Mouse (Mus musculus) left cerebral cortex, postnatal 36 days (tissue): ENCODE measurements around the gene Nob1. TPM values are rescaled to one million over a fixed set of nuclear protein-coding genes. Genes with fewer than 3 reads are reported as not detected.

Source experiments
- DNase-seq, 2 experiments: peaks; one replicate each; pipeline ENCODE4 v3.0.0; 2021 to 2022; ENCODE audit warnings: low spot score in 2 of 2, mixed read lengths in 1 of 2
- intact Hi-C: fragments of 180-260 bp; cut with DNase I; formaldehyde crosslinking; loops from one replicate; pipeline ENCODE4 v1.15.1; 2025
- total RNA-seq, 2 experiments: library from RNA; stranded (reverse); gene quantifications; 2 replicates each; pipeline ENCODE4 v1.2.3; 2021

Nob1 gene
- total RNA-seq = 10 to 100 TPM; 35.7 to 36.2 TPM

- peak; percentile 97 to 98 for DNase-seq
- intact Hi-C loops = loop anchor here (5.0 kb wide), 2 partner anchors 37 to 322 kb away; no protein-coding TSS in a partner anchor
Observed at GRCm38 (mm10) chr8:107424597-107425229, at the start of gene Nob1. Nob1 (minus strand) TSS chr8:107425051.

GRCm38 (mm10) chr8:107473369-107473768 is 48.5 kb upstream of the Nob1 start:
- intact Hi-C loops = no loop called here
- no peak for DNase-seq

GRCm38 (mm10) chr8:107472403-107473100 is 47.7 kb upstream of the Nob1 start:
- intact Hi-C loops = no loop called here
- DNase-seq = no peak

GRCm38 (mm10) chr8:107470302-107470701 is 45.5 kb upstream of the Nob1 start:
- intact Hi-C loops = no loop called here
- no peak for DNase-seq

GRCm38 (mm10) chr8:107468811-107469302 is 44.0 kb upstream of the Nob1 start:
- DNase-seq = no peak
- intact Hi-C loops = no loop called here

DNA sequence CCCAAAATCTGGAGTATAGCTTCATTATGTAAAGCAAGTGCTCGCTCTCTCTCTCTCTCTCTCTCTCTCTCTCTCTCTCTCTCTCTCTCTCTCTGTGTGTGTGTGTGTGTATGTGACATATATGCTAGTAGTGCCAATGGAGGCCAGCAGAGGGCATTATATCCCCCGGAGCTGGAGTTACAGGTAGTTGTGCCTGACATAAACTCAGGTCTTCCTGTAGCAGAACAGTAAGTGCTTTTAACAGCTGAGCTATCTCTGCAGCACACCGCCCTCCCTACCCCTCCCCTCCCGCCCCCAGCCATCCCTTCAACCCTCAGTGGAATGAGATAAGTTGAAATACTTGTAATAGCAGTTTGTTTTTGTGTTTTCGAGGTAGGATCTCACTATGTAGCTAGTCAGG is 41.8 kb upstream of the Nob1 start:
- DNase-seq = no peak
- intact Hi-C loops = no loop called here

DNA sequence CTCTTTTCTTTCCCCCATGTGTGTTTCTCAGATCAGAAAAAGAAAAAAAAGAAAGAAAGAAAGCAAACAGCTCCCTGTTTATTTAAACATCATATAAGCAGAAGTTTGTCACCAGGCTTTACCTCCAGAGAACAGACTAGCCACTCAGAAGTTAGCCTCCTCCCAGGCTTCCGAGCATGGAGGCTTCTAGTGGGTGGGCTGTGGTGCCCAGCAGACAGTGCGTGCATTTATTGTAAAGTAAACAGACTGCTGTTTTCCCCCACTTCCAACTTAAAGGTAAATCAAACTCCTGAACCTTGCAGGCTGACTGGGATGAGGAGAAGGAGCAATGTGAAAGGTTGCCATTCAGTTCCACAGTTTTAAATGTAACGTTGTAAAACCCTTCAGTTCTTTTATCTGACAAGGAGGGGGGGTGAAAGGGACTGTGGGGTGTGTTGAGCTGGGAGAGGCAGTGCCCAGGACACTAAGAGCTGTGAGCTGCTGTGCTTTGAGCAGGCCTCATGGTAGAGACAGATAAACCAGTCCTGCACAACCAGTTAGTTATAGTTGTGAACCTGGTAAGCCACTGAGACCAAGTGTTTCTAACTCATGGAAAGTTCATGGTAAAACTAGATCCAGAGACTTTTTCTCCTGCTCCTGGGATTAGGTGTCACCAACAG is 40.6 kb upstream of the Nob1 start:
- intact Hi-C loops = no loop called here
- DNase-seq = no peak

DNA sequence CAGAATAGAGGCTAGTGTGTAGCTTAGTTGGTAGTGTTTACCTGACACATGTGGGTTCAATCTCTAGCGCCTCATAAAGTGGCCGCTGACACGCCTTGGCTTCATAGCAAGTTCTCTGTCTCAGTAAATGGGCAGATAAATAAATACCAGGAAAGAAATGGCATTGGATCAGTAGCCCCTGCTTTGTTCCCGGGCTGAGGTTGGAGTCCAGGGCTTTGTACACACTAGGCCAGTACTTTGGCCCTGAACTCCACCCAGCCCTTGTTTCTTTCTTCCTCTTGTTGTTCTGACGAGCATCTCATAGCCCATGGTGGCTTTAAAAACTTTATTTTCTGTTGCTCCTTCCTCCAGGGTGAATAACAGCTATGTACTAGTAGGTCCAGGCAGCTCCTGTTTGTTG is 37.6 kb upstream of the Nob1 start:
- intact Hi-C loops = no loop called here
- DNase-seq = no peak

DNA sequence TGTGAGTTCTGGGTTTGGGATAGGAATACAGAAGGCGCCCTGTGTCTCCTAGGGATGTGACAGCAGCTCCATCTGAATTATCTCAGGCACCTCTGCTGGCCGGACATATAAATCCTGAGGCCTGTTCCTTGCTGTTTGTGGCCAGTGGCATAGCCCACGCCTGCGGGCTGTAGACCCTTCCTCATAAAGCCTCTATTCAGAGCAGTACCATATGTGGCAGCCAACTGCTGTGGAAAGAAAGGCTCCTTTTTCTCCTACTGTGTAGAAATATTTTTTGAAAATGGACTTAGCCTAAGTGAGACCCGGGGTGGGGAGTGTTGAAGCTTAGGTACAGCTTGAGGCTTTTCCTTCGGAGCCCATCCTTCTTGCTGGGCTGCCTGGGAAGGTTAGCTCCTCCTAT is 33.4 kb upstream of the Nob1 start:
- no peak for DNase-seq
- intact Hi-C loops = loop anchor here (5.0 kb wide), 1 partner anchor 39 kb away; no protein-coding TSS in a partner anchor

- intact Hi-C loops = loop anchor here (5.0 kb wide), 1 partner anchor 40 kb away; no protein-coding TSS in a partner anchor
- DNase-seq = no peak
Observed at GRCm38 (mm10) chr8:107457725-107458124, 32.9 kb upstream of the Nob1 start.

DNA sequence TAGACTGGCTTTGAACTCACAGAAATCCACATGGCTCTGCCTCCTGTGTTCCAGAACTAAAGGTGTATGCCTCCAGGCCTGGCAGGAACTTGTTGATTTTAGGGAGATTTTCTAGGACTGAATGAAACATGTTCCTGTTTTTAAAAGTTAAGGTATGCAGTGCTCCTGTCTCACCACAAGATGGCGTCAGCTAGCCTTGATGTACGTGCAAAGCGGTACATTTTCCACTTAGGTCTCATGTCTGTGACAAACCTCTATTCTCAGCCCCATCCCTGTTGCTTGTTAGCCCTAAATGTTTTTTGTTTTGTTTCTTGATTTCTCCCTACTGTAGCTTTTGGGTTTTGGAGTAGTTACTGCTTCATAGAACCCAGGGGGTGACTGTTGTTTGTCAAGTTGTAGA is 30.4 kb upstream of the Nob1 start:
- peak in 1 of 2 experiments; percentile 47 for DNase-seq

GRCm38 (mm10) chr8:107453386-107453785 is 28.5 kb upstream of the Nob1 start:
- no peak for DNase-seq
- intact Hi-C loops = no loop called here

More for the DNA sequence above, 30.4 kb upstream of the Nob1 start:
- intact Hi-C loops = loop anchor here (1.0 to 5.0 kb wide), 2 partner anchors 42 to 121 kb away; no protein-coding TSS in a partner anchor

DNA sequence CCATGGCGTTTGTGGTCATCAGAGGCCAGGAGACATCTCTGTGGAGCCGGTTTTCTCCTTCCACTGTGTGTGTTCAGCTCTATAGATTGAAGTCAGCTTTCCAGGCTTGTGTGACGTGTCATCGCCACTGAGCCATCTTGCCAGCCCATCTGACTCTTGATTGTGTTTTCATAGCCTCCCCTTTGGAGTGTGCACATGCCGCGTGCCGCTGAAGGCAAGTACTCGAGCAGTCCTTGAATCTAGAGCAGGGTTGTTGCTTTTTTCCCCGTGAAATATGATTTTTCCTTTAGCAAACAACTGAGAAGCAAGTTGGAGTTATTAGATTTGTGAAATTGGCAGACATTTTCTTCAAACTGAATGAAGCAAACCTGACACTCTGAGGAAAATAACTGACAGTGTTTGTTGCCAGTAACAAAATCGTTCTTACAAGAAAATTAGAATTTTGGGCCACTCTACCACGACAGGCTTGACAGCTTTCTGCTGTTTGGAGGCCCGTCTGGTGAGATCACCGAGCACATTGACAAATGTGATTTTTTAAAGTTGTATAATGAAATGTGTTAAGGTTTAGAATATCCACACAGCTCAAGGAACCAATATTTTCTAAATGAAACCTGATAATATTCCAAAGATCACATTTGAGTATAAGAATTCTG is 26.7 kb upstream of the Nob1 start:
- intact Hi-C loops = no loop called here
- no peak for DNase-seq

GRCm38 (mm10) chr8:107449655-107450054 is 24.8 kb upstream of the Nob1 start:
- no peak for DNase-seq
- intact Hi-C loops = no loop called here

DNA sequence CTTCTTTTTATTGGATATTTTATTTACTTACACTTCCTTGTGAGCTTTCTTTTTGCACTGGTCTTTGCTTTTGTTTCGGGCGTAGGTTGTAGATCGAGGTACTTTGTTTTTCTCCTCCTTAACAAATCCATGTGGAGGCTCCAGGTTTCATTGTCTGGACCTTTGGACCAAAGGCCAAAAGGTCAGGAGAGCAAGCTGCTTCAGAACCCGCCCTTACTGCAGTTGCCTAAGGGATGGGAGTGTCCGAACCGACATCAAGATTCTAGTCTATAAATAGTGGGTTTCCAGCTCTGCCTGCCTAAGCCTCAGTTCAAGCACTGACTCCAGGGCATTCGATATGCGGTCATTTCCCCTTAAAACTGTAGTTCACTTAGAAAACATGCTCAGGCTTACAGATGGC is 24.3 kb upstream of the Nob1 start:
- no peak for DNase-seq
- intact Hi-C loops = no loop called here

GRCm38 (mm10) chr8:107448382-107448889 is 23.6 kb upstream of the Nob1 start:
- DNase-seq = no peak
- intact Hi-C loops = no loop called here

DNA sequence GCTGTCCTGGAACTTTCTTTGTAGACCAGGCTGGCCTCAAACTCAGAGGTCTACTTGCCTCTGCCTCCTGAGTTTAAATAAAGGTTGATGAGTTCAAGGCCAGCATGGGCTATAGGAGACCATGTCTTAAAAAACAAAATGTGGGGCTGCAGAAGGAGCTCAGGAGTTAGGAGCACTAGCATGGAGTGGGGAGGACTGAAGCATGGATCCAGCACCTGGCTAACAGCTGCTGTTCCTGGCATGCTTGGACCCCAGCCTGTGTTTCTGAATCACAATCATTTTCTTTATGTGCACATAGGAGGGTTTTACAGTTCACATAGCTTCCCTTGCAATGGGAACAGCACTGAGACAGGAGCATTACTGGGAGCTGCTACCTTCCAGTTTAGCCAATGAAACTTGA is 22.9 kb upstream of the Nob1 start:
- no peak for DNase-seq

GRCm38 (mm10) chr8:107444626-107445025 is 19.8 kb upstream of the Nob1 start:
- intact Hi-C loops = no loop called here

More for the DNA sequence above, 22.9 kb upstream of the Nob1 start:
- intact Hi-C loops = no loop called here

DNA sequence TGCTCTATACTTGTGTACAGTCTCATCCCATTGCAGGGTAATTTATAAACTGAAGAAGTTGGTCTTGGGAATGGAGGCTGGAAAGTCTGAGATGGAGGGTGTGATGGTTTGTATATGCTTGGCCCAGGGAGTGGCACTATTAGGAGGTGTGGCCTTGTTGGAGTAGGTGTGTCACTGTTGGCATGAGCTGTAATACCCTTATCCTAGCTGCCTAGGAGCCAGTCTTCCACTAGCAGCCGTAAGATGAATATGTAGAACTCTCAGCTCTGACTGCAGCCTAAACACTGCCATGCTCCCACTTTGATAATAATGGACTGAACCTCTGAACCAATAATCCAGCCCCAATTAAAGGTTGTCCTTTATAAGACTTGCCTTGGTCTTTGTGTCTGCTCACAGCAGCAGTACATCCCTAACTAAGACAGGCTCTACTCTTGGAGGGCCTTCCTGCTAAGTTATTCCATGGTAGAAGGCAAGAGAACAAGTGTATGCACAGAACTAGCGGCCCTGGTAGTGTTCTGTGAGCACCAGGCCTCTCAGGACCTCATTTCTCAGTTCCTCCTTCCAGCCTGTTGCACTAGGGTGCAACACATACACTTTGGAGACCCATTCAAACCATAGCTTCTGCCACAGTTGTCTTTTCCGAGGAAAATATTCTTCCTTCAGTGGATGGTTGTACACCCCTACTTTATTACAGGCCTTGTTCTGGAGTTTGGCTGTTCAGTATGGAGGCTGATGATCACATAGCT is 15.2 kb upstream of the Nob1 start:
- intact Hi-C loops = no loop called here
- DNase-seq = no peak

More at GRCm38 (mm10) chr8:107444626-107445025, 19.8 kb upstream of the Nob1 start:
- no peak for DNase-seq
